Mouse (Mus musculus) left cerebral cortex, postnatal 4 days (tissue): Measurements from ENCODE around the gene Lyrm9. TPM values are rescaled to one million over a fixed set of nuclear protein-coding genes. Genes with fewer than 3 reads are reported as not detected.

Experiments used
- DNase-seq: peaks from one replicate; pipeline ENCODE4 v3.0.0-alpha.2; 2022
- intact Hi-C: fragments of 180-260 bp; cut with DNase I; formaldehyde crosslinking; loops from one replicate; pipeline ENCODE4 v1.15.1; 2025
- total RNA-seq, 2 experiments: library from RNA; stranded (reverse); gene quantifications; 2 replicates each; pipeline ENCODE4 v1.2.3; 2021

Gene Lyrm9
- 10 to 100 TPM; 28.0 to 36.5 TPM for total RNA-seq

GRCm38 (mm10) chr11:78826442-78827013 lies at the start of gene Lyrm9:
Gene Lyrm9, plus strand, starts transcription at chr11:78826584.
- intact Hi-C loops = loop anchor here (5.0 to 10.0 kb wide), 3 partner anchors 69 to 279 kb away; partner anchors contain the start of gene Nlk
- DNase-seq = peak; percentile 97

GRCm38 (mm10) chr11:78777851-78778680 lies 48.3 kb upstream of the Lyrm9 start:
- no peak for DNase-seq
- intact Hi-C loops = no loop called here

DNA sequence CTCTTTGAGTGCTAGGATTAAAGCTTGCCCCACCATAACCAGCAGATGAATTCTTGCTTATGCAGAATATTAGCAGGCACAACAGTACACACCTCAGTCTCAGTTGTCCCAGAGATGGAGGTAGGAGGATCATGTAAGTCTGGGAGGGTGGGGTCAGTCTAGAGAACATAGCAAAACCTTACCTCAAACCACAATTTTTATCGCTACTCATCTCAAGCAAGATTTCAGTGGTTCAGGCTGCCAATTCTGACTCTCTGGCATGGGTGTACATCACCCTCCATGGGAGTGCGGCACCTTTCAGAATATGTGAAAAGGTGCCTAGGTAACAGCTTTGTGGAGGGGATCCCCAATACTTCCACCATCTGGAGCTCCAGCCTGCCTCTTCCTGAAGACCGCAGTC lies 46.4 kb upstream of the Lyrm9 start:
- intact Hi-C loops = no loop called here

GRCm38 (mm10) chr11:78780571-78780970 lies 45.8 kb upstream of the Lyrm9 start:
- intact Hi-C loops = no loop called here
- DNase-seq = no peak

More for the DNA sequence above, 46.4 kb upstream of the Lyrm9 start:
- no peak for DNase-seq

DNA sequence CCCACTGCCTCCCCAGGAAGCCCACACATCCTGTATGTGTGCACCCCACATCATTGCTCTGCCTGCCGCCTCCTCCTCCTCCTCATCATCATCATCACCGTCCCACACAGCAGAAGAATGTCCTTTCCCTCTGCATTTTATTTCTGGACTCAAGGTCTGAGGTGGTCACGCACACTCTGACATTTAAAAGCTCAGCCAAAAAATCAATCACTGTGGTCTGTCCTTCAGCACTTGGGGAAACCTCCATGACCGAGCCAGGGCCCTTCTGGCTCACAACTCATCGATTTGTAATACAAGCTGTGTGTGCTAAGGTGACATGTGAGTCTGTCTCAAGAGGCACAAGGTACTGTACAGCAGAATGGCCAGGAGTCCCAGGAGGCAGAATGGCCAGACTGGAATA lies 44.1 kb upstream of the Lyrm9 start:
- intact Hi-C loops = no loop called here
- no peak for DNase-seq

DNA sequence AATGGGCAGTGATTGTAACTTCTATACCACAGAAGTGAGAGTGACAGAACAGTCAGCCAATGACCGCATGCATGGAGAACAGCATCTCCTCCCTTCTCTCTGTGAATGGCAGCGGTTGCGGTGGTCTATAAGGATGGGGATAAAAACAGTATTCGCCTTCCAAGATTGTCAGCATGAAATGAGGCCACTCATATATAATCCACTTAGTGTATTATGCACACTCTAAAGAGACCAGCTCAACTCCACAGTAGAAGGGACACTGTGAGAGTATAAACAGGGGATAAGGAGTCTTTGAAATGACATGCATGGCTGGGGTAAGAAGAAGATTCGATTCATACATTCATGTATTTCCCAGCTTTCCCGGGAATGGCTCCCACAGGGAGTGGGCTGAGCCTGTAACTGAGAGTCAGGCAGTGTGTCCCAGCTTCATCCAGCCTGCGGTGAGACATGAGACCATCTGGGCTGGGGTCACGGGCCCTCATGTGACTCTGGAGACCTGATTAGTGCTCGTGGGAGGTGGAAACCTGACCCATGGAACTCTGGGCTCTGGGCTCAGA lies 43.5 kb upstream of the Lyrm9 start:
- no peak for DNase-seq
- intact Hi-C loops = no loop called here

- no peak for DNase-seq
- intact Hi-C loops = no loop called here
Observed at GRCm38 (mm10) chr11:78786013-78786431, 40.4 kb upstream of the Lyrm9 start.

DNA sequence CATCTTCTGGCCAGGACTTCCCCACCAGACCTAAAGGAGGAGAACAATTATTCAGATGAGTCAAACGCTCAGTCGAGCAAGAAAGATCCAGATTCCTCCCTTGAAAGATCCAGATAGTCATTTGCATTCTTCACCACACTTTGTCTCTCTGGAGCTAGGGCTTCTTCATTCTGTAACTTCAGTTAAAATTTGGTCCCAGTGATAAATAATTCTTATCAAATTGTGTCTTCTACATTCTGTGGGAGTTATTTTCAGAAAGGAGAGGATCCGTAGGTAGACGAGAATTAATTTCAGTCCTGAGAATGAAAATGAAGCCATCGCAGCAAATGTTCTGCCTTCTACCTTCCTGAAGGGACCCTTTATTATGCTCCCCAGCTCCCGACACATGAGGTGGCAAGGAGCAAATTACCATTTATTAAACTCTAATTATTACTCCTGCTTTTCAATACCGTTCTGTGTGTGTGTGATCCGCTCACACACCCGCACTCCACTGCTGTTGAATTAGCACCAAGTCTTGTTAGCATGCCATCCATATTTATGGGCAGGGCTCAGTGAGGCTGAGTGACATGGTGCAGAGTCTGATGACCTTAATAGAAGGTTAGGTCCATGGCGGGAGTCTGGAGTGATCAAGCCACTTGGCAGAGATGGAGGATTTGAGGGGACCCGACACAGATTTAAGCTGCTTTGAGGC lies 36.9 kb upstream of the Lyrm9 start:
- intact Hi-C loops = no loop called here

GRCm38 (mm10) chr11:78791582-78791981 lies 34.8 kb upstream of the Lyrm9 start:
- peak; percentile 87 for DNase-seq
- intact Hi-C loops = no loop called here

More for the DNA sequence above, 36.9 kb upstream of the Lyrm9 start:
- DNase-seq = no peak

GRCm38 (mm10) chr11:78792055-78792454 lies 34.3 kb upstream of the Lyrm9 start:
- intact Hi-C loops = no loop called here
- DNase-seq = no peak

DNA sequence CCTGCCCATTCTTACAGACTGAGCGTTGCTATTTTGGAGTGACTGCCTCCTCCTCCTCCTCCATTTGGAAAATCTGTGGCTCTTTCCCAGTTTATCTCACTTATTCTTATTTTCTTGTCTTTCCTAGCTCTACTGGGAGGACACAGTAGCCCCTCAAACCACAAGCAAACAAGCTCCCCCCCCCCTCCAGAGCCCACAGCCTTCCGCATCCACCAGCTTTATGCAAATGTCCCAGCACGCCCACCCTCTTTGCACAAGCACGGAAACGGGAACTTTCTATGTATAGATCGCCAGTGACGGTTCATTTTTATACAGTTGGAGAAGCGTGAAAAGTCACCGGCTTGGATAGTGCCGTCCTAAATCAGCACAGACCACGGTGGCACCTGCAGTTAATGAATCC lies 33.9 kb upstream of the Lyrm9 start:
- DNase-seq = no peak
- intact Hi-C loops = no loop called here

GRCm38 (mm10) chr11:78793116-78793515 lies 33.3 kb upstream of the Lyrm9 start:
- intact Hi-C loops = no loop called here
- no peak for DNase-seq

DNA sequence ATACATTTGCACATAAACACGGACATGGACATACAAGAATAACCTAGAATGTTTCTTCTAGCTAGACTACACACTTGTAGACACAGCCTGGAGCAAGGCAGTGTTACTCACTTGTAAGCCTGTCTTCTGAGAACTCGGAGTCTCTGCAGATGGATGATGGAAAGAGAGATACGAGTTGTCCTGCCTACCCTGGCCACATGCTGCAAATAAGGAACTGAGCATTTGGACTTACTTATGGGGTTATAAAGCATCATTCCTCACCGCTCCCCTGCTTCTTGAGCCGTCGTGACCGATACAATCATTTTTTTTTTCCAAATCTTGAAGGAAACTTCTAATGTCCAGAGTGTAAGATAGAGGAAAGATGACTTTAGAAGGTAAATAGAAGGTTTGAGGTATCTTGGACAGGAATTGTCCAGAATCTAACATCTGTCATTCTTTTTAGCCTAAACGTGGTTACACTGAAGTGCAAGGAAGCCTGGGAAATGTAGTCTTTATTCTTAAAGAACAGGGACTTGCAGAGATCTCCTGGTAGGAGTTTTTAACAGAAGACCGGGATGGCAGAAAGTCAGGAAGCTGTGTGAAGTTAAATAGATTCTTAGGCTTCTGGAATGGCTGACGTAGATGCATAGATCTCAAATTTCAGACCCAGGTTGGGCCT lies 30.2 kb upstream of the Lyrm9 start:
- DNase-seq = no peak
- intact Hi-C loops = no loop called here

DNA sequence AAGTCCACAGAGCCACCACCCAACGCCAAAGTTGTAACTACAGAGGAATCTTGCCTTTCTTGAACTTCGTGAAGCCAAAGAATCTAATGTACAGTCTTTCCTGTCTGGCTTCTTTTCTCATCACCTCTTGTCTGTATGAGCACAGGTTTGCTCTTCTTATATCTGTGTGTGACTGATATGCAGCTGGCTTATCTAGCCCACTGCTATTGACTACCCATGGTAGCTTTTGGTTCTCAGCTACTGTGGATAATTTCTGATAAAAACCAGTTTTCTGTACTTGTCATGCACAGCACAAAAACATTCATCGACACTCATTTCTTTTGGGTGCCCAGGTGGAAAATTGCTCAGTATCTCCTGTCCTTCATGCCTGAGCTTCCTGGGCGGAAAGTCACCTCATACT lies 25.3 kb upstream of the Lyrm9 start:
- intact Hi-C loops = no loop called here
- DNase-seq = no peak

- intact Hi-C loops = no loop called here
- DNase-seq = peak; percentile 96
Observed at GRCm38 (mm10) chr11:78803587-78804316, 22.6 kb upstream of the Lyrm9 start.

- intact Hi-C loops = no loop called here
Observed at GRCm38 (mm10) chr11:78804551-78804950, 21.8 kb upstream of the Lyrm9 start.

GRCm38 (mm10) chr11:78805198-78805597 lies 21.2 kb upstream of the Lyrm9 start:
- no peak for DNase-seq
- intact Hi-C loops = no loop called here

More at GRCm38 (mm10) chr11:78804551-78804950, 21.8 kb upstream of the Lyrm9 start:
- no peak for DNase-seq

DNA sequence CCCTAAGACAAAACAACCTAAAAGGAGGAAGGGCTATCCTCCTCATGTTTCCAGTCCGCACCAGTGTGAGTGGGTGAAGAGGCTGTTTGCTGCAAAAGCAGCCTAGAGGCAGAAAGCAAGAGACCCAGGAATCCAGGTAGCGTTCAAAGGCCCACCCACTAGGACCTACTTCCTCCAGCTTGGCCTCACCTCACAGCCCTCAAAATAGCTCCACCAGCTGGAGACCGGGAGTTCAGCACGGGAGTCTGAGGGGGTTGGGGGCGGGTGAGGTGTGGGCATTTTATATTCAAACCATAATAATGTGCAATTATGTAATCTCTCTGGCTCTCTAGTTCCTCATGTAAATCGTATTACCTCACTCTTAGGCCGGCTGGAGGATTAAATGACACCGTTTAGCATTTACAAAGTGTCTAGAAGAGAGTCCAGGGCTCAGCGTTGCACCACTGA lies 20.7 kb upstream of the Lyrm9 start:
- DNase-seq = no peak
- intact Hi-C loops = no loop called here

GRCm38 (mm10) chr11:78807341-78808108 lies 18.9 kb upstream of the Lyrm9 start:
- peak; percentile 32 for DNase-seq
- intact Hi-C loops = no loop called here
